In genomic region chr11:58092541-58092940, GRCm38 (mm10) we compare ENCODE assay signal across 8 mouse cellular contexts. TPM values are rescaled to one million over a fixed set of nuclear protein-coding genes. Genes with fewer than 3 reads are reported as not detected.
DNase-seq lines count a peak whose midpoint lies in the region; ATAC-seq and TF ChIP-seq lines count a peak whose summit lies in the region.

No protein-coding gene starts in this region.

- no peak for TF ChIP-seq CTCF in bone marrow macrophage, adult 2 months (IDR thresholded peaks at IDR 0.05; ENCODE audit: low read depth, low read length)
- TF ChIP-seq CTCF in heart, postnatal 0 days (IDR thresholded peaks at IDR 0.05; ENCODE audit: low read depth), result no peak
- TF ChIP-seq CTCF in midbrain, postnatal 0 days (IDR thresholded peaks at IDR 0.05), result no peak

- H3K4me1 ChIP-seq in hindbrain, embryonic 10.5 days (replicated peaks), result peaks cover 17% of the 10 kb centered on the region
- peaks cover under 1% of the 10 kb centered on the region; the same call in 1 of the 2 replicates for H3K4me1 ChIP-seq in hindbrain, embryonic 16.5 days (ENCODE audit: control insufficient read depth, insufficient read depth, low read depth, low read length)
- H3K4me1 ChIP-seq in bone marrow macrophage, adult 2 months (ENCODE audit: control insufficient read depth, insufficient read depth, low read length), result peaks cover 16% of the 10 kb centered on the region
- peaks cover 8% of the 10 kb centered on the region; the same call in 1 of the 2 replicates for H3K4me1 ChIP-seq in heart, postnatal 0 days (ENCODE audit: control insufficient read depth, insufficient read depth)
- H3K4me1 ChIP-seq in lung, embryonic 16.5 days (replicated peaks; ENCODE audit: control insufficient read depth, insufficient read depth, low read length), result no peaks in the 10 kb centered on the region
- no peaks in the 10 kb centered on the region for H3K4me1 ChIP-seq in midbrain, postnatal 0 days (ENCODE audit: insufficient read depth, low read length)

- TF ChIP-seq POLR2A in bone marrow macrophage, adult 2 months (IDR thresholded peaks at IDR 0.05; ENCODE audit: borderline replicate concordance, low read depth, low read length), result no peak

- no peak overlapping the region for H3K27ac ChIP-seq in hindbrain, embryonic 10.5 days
- H3K27ac ChIP-seq in hindbrain, embryonic 16.5 days (ENCODE audit: low read depth, low read length), result no peak overlapping the region
- H3K27ac ChIP-seq in bone marrow macrophage, adult 2 months (ENCODE audit: insufficient read depth, low read depth, low read length), result no peak overlapping the region
- H3K27ac ChIP-seq in heart, postnatal 0 days (ENCODE audit: low read depth), result no peak overlapping the region
- no peak overlapping the region for H3K27ac ChIP-seq in lung, embryonic 16.5 days (ENCODE audit: low read length)
- no peak overlapping the region for H3K27ac ChIP-seq in midbrain, postnatal 0 days (ENCODE audit: low read depth, low read length)

- 52% methylated on average over 4 of the region's 4 CpGs for WGBS in hindbrain, embryonic 10.5 days
- 63% methylated on average over 4 of the region's 4 CpGs for WGBS in hindbrain, embryonic 16.5 days
- 44% methylated on average over 4 of the region's 4 CpGs for WGBS in heart, postnatal 0 days
- WGBS in lung, embryonic 16.5 days, result 34% methylated on average over 4 of the region's 4 CpGs
- 82% methylated on average over 4 of the region's 4 CpGs for WGBS in midbrain, postnatal 0 days

- H3K4me2 ChIP-seq in hindbrain, embryonic 16.5 days (ENCODE audit: low read length), result no peak overlapping the region
- peak overlapping the region; percentile 60 for H3K4me2 ChIP-seq in heart, postnatal 0 days (ENCODE audit: low read depth, low read length)
- peak overlapping the region; percentile 48 for H3K4me2 ChIP-seq in lung, embryonic 16.5 days (ENCODE audit: low read depth, low read length)
- H3K4me2 ChIP-seq in midbrain, postnatal 0 days (ENCODE audit: low read depth, low read length, poor library complexity, severe bottlenecking), result no peak overlapping the region

- H3K36me3 ChIP-seq in hindbrain, embryonic 10.5 days, result no peaks in the 10 kb centered on the region
- H3K36me3 ChIP-seq in hindbrain, embryonic 16.5 days (ENCODE audit: control insufficient read depth, insufficient read depth, low read length), result no peaks in the 10 kb centered on the region
- H3K36me3 ChIP-seq in heart, postnatal 0 days (replicated peaks; ENCODE audit: control insufficient read depth, insufficient read depth, low read length), result no peaks in the 10 kb centered on the region
- no peaks in the 10 kb centered on the region for H3K36me3 ChIP-seq in lung, embryonic 16.5 days (ENCODE audit: control insufficient read depth, insufficient read depth, low read length)
- H3K36me3 ChIP-seq in midbrain, postnatal 0 days (ENCODE audit: insufficient read depth, low read length), result no peaks in the 10 kb centered on the region

- no peak overlapping the region for H3K9ac ChIP-seq in hindbrain, embryonic 16.5 days (ENCODE audit: low read depth, low read length)
- H3K9ac ChIP-seq in heart, postnatal 0 days (replicated peaks; ENCODE audit: low read depth, low read length), result no peak overlapping the region; the same call in 1 of the 2 replicates
- H3K9ac ChIP-seq in lung, embryonic 16.5 days (ENCODE audit: low read length), result peak overlapping the region; percentile 49
- no peak overlapping the region for H3K9ac ChIP-seq in midbrain, postnatal 0 days (replicated peaks; ENCODE audit: low read length, poor library complexity, severe bottlenecking)

- no peak for TF ChIP-seq EP300 in heart, postnatal 0 days (IDR thresholded peaks at IDR 0.05; ENCODE audit: low read depth)

- DNase-seq in hindbrain, embryonic 10.5 days (ENCODE audit: low spot score), result no peak
- DNase-seq in heart, postnatal 0 days (ENCODE audit: low spot score), result no peak
- no peak for DNase-seq in right cerebral cortex, postnatal 36 days (ENCODE audit: low spot score in 2 of 2)
- no peak for DNase-seq in urinary bladder, adult 18-20 months (ENCODE audit: low spot score in 2 of 2)
- DNase-seq in midbrain, postnatal 0 days (ENCODE audit: low spot score), result no peak

- peaks cover 22% of the 10 kb centered on the region for H3K27me3 ChIP-seq in hindbrain, embryonic 10.5 days (ENCODE audit: insufficient read depth, poor library complexity, severe bottlenecking)
- peaks cover 6% of the 10 kb centered on the region; the same call in 1 of the 2 replicates for H3K27me3 ChIP-seq in hindbrain, embryonic 16.5 days (replicated peaks; ENCODE audit: control insufficient read depth, insufficient read depth, low read length)
- H3K27me3 ChIP-seq in heart, postnatal 0 days (ENCODE audit: control insufficient read depth, insufficient read depth, low read length), result no peaks in the 10 kb centered on the region
- H3K27me3 ChIP-seq in lung, embryonic 16.5 days (ENCODE audit: control insufficient read depth, insufficient read depth, low read depth, low read length), result no peaks in the 10 kb centered on the region
- no peaks in the 10 kb centered on the region for H3K27me3 ChIP-seq in midbrain, postnatal 0 days (ENCODE audit: insufficient read depth, low read length)

- no peak for ATAC-seq in hindbrain, embryonic 16.5 days
- ATAC-seq in heart, postnatal 0 days (ENCODE audit: insufficient read depth, low read depth), result no peak
- ATAC-seq in lung, embryonic 16.5 days (ENCODE audit: low read depth), result peak; percentile 38; the same call in 1 of the 2 replicates
- ATAC-seq in midbrain, postnatal 0 days (ENCODE audit: low FRiP score), result no peak

- peak overlapping the region; percentile 27 for H3K4me3 ChIP-seq in hindbrain, embryonic 10.5 days
- H3K4me3 ChIP-seq in hindbrain, embryonic 16.5 days (ENCODE audit: low read length), result no peak overlapping the region
- H3K4me3 ChIP-seq in bone marrow macrophage, adult 2 months (ENCODE audit: insufficient read depth, low read length), result peak overlapping the region; percentile 13
- H3K4me3 ChIP-seq in heart, postnatal 0 days (ENCODE audit: low read depth, low read length), result peak overlapping the region; percentile 26; the same call in 1 of the 2 replicates
- peak overlapping the region; percentile 18; the same call in 1 of the 2 replicates for H3K4me3 ChIP-seq in lung, embryonic 16.5 days (ENCODE audit: low read length)
- H3K4me3 ChIP-seq in midbrain, postnatal 0 days (ENCODE audit: low read depth, low read length), result no peak overlapping the region

- no peaks in the 10 kb centered on the region for H3K9me3 ChIP-seq in hindbrain, embryonic 10.5 days
- H3K9me3 ChIP-seq in hindbrain, embryonic 16.5 days (ENCODE audit: control insufficient read depth, low read length), result no peaks in the 10 kb centered on the region
- no peaks in the 10 kb centered on the region for H3K9me3 ChIP-seq in heart, postnatal 0 days (replicated peaks; ENCODE audit: control insufficient read depth, low read length)
- no peaks in the 10 kb centered on the region for H3K9me3 ChIP-seq in lung, embryonic 16.5 days (ENCODE audit: control insufficient read depth, low read length)
- no peaks in the 10 kb centered on the region for H3K9me3 ChIP-seq in midbrain, postnatal 0 days (ENCODE audit: low read length)

RNA-seq across cellular contexts. Expression of gene Gm12248, which starts 0.4 kb away (rescaled TPM):
- 0.17 TPM in 1 of 2 replicates, not detected in the other for polyA plus RNA-seq in hindbrain, embryonic 10.5 days (2016; fragmentation: Nextera tagmentation; extraction: Ambion mirVana)
- polyA plus RNA-seq in hindbrain, embryonic 16.5 days (2015; fragmentation: Nextera tagmentation; extraction: Ambion mirVana), result 0.13 TPM in 1 of 2 replicates, not detected in the other
- polyA plus RNA-seq in bone marrow macrophage, adult 2 months (2012; ENCODE audit: insufficient read depth, insufficient read length, missing spikeins), result not detected in 2 replicates
- total RNA-seq in heart, postnatal 0 days (2014; rRNA removed; ENCODE audit: low replicate concordance), result not detected in 2 replicates
- polyA plus RNA-seq in heart, postnatal 0 days (2015; fragmentation: Nextera tagmentation; extraction: Ambion mirVana), result not detected in 2 replicates
- not detected in 2 replicates for polyA plus RNA-seq in lung, embryonic 16.5 days (2015; fragmentation: Nextera tagmentation; extraction: Ambion mirVana)
- total RNA-seq in midbrain, postnatal 0 days (2014; rRNA removed), result not detected in 2 replicates
- polyA plus RNA-seq in midbrain, postnatal 0 days (2015; fragmentation: Nextera tagmentation; extraction: Ambion mirVana), result not detected in 2 replicates

RNA-seq across cellular contexts. Expression of gene Cnot8, which starts 11.4 kb away (rescaled TPM):
- 103 and 106 TPM in 2 replicates for polyA plus RNA-seq in hindbrain, embryonic 10.5 days (2016; fragmentation: Nextera tagmentation; extraction: Ambion mirVana)
- 96.1 and 103 TPM in 2 replicates for polyA plus RNA-seq in hindbrain, embryonic 16.5 days (2015; fragmentation: Nextera tagmentation; extraction: Ambion mirVana)
- 58.4 and 58.5 TPM in 2 replicates for polyA plus RNA-seq in bone marrow macrophage, adult 2 months (2012; ENCODE audit: insufficient read depth, insufficient read length, missing spikeins)
- 73.1 and 76.6 TPM in 2 replicates for total RNA-seq in heart, postnatal 0 days (2014; rRNA removed; ENCODE audit: low replicate concordance)
- 68.6 and 71.3 TPM in 2 replicates for polyA plus RNA-seq in heart, postnatal 0 days (2015; fragmentation: Nextera tagmentation; extraction: Ambion mirVana)
- 87.2 and 98.8 TPM in 2 replicates for polyA plus RNA-seq in lung, embryonic 16.5 days (2015; fragmentation: Nextera tagmentation; extraction: Ambion mirVana)
- 80.0 and 95.9 TPM in 2 replicates for total RNA-seq in midbrain, postnatal 0 days (2014; rRNA removed)
- polyA plus RNA-seq in midbrain, postnatal 0 days (2015; fragmentation: Nextera tagmentation; extraction: Ambion mirVana), result 88.7 and 89.2 TPM in 2 replicates

Comparison
In these comparisons a context has a peak if more than half of its experiments do, and no peak if none do; other contexts are left out.
1. H3K4me3 ChIP-seq: peak in hindbrain, embryonic 10.5 days (single experiment), bone marrow macrophage, adult 2 months (single experiment), heart, postnatal 0 days (single experiment) and lung, embryonic 16.5 days (single experiment); none in hindbrain, embryonic 16.5 days (single experiment) and midbrain, postnatal 0 days (single experiment).
2. H3K4me2 ChIP-seq: peak in heart, postnatal 0 days (single experiment) and lung, embryonic 16.5 days (single experiment); none in hindbrain, embryonic 16.5 days (single experiment) and midbrain, postnatal 0 days (single experiment).